Mouse (Mus musculus): ENCODE results near the gene Hoxc5. TPM values are rescaled to one million over a fixed set of nuclear protein-coding genes. Genes with fewer than 3 reads are reported as not detected.

Gene Hoxc5
- polyA plus RNA-seq, 1 experiment: not detected

GRCm38 (mm10) chr15:103015009-103015399 is 47.8 kb downstream of the Hoxc5 start:
- Histone ChIP-seq H3K4me3 (ENCODE audit: insufficient read depth, low read depth, low read length) (no peak overlapping the region), H3K4me1 (ENCODE audit: control insufficient read depth, insufficient read depth, low read length) (peaks cover 5% of the 10 kb centered on the region; the same call in 1 of the 2 replicates), H3K27ac (ENCODE audit: insufficient read depth, low read depth, low read length) (no peak overlapping the region)
- 5% methylated on average over 28 of the region's 28 CpGs for whole genome bisulfite sequencing
- TF ChIP-seq CTCF (IDR thresholded peaks at IDR 0.05; ENCODE audit: insufficient read depth, low read depth, low read length) (no peak), POLR2A (IDR thresholded peaks at IDR 0.05; ENCODE audit: insufficient read depth, low read depth, low read length) (no peak)

DNA sequence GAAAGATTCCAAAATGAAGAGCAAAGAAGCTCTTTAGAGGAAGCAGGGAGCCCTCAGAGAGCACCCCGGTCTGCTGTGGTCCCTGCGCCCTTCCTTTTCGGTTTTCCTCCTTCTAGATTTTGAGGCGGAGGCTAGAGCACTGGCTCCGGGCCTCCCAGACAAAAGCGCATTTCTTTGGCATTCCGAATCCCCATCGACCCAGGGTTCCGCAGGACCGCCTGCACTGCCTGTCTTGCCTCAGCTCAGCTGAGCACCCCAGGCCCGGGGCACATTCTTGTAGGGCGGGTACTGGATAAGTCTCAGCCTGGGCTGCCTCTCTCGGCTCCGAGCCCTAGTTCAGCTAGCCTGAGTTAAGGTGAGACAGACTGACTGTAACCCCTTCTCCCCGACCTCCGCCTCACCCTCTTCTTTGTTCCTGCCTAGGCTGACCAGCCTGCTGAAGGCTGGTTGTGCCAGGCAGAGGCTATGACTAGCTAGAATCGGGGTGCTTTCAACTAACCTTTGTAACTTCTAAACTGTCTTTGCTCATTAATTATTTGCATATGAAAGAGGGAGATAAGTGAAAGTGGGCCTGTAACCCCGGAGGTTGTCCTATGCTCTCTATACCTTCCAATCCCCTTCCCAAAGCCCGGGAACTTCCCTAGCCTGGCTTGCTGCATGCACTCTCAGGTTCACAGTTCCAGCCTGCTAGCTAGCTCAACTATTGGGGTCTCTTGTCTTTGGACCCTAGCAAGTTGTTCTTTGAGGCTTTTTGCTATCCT is 48.3 kb downstream of the Hoxc5 start:
- H3K4me1 ChIP-seq (ENCODE audit: control insufficient read depth, insufficient read depth, low read length): peaks cover 5% of the 10 kb centered on the region; the same call in 1 of the 2 replicates
- TF ChIP-seq POLR2A (IDR thresholded peaks at IDR 0.05; ENCODE audit: insufficient read depth, low read depth, low read length) (no peak), CTCF (IDR thresholded peaks at IDR 0.05; ENCODE audit: insufficient read depth, low read depth, low read length) (no peak)
- no peak overlapping the region for H3K27ac ChIP-seq (ENCODE audit: insufficient read depth, low read depth, low read length)
- no peak overlapping the region for H3K4me3 ChIP-seq (ENCODE audit: insufficient read depth, low read depth, low read length)
- WGBS: 14% methylated on average over 19 of the region's 19 CpGs

- no peak within 1 kb of the TSS for H3K27ac ChIP-seq (ENCODE audit: insufficient read depth, low read depth, low read length)
Observed at GRCm38 (mm10) chr15:103018636-103019035, 51.4 kb downstream of the Hoxc5 start, which contains the start of gene Hoxc4. Gene Hoxc4, plus strand, starts transcription at chr15:103018934.

GRCm38 (mm10) chr15:103020899-103021418 is 53.7 kb downstream of the Hoxc5 start:
- H3K4me1 ChIP-seq (ENCODE audit: control insufficient read depth, insufficient read depth, low read length): no peaks in the 10 kb centered on the region
- TF ChIP-seq CTCF (IDR thresholded peaks at IDR 0.05; ENCODE audit: insufficient read depth, low read depth, low read length) (no peak), POLR2A (IDR thresholded peaks at IDR 0.05; ENCODE audit: insufficient read depth, low read depth, low read length) (no peak)
- H3K4me3 ChIP-seq (ENCODE audit: insufficient read depth, low read depth, low read length): no peak overlapping the region
- WGBS: 3% methylated on average over 8 of the region's 8 CpGs
- no peak overlapping the region for H3K27ac ChIP-seq (ENCODE audit: insufficient read depth, low read depth, low read length)

More at GRCm38 (mm10) chr15:103018636-103019035, 51.4 kb downstream of the Hoxc5 start, which contains the start of gene Hoxc4:
- Histone ChIP-seq H3K4me3 (ENCODE audit: insufficient read depth, low read depth, low read length) (no peak within 1 kb of the TSS), H3K4me1 (ENCODE audit: control insufficient read depth, insufficient read depth, low read length) (peaks cover 5% of the 10 kb centered on the region; the same call in 1 of the 2 replicates)
- TF ChIP-seq CTCF (IDR thresholded peaks at IDR 0.05; ENCODE audit: insufficient read depth, low read depth, low read length): no peak
- TF ChIP-seq POLR2A (IDR thresholded peaks at IDR 0.05; ENCODE audit: insufficient read depth, low read depth, low read length): no peak
- WGBS: 31% methylated on average over 9 of the region's 9 CpGs

DNA sequence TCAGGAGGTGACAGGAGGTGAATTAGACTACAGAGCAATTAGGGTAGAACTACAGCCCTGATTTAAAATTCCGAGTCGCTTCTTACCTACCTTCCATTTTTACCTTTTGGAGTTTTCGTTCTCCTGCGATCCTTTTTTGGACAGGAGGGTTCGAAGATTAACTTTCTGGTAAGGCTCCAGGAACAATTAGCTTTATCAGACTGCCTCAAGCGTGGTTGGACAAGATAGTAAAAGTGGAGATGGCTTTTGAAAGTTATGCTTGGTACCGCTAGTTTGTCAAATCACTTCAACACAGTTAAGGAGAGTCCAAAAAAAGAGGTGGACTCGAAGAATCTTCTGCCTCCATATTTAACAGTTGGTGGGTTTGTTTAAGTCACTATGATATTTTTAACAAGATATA is 54.3 kb downstream of the Hoxc5 start:
- TF ChIP-seq POLR2A (IDR thresholded peaks at IDR 0.05; ENCODE audit: insufficient read depth, low read depth, low read length) (no peak), CTCF (IDR thresholded peaks at IDR 0.05; ENCODE audit: insufficient read depth, low read depth, low read length) (no peak)
- H3K4me1 ChIP-seq (ENCODE audit: control insufficient read depth, insufficient read depth, low read length): no peaks in the 10 kb centered on the region
- H3K4me3 ChIP-seq (ENCODE audit: insufficient read depth, low read depth, low read length): no peak overlapping the region
- 8% methylated on average over 8 of the region's 8 CpGs for WGBS
- H3K27ac ChIP-seq (ENCODE audit: insufficient read depth, low read depth, low read length): no peak overlapping the region

GRCm38 (mm10) chr15:103024131-103024530 is 56.9 kb downstream of the Hoxc5 start:
- WGBS: 2% methylated on average over 2 of the region's 2 CpGs
- no peak for TF ChIP-seq CTCF (IDR thresholded peaks at IDR 0.05; ENCODE audit: insufficient read depth, low read depth, low read length)
- no peak for TF ChIP-seq POLR2A (IDR thresholded peaks at IDR 0.05; ENCODE audit: insufficient read depth, low read depth, low read length)

GRCm38 (mm10) chr15:103027266-103028235 is 60.3 kb downstream of the Hoxc5 start:
- no peak for TF ChIP-seq POLR2A (IDR thresholded peaks at IDR 0.05; ENCODE audit: insufficient read depth, low read depth, low read length)
- TF ChIP-seq CTCF (IDR thresholded peaks at IDR 0.05; ENCODE audit: insufficient read depth, low read depth, low read length): no peak
- Histone ChIP-seq H3K27ac (ENCODE audit: insufficient read depth, low read depth, low read length) (no peak overlapping the region), H3K4me3 (ENCODE audit: insufficient read depth, low read depth, low read length) (no peak overlapping the region), H3K4me1 (ENCODE audit: control insufficient read depth, insufficient read depth, low read length) (no peaks in the 10 kb centered on the region)
- 2% methylated on average over 43 of the region's 43 CpGs for WGBS

More at GRCm38 (mm10) chr15:103024131-103024530, 56.9 kb downstream of the Hoxc5 start:
- Histone ChIP-seq H3K4me1 (ENCODE audit: control insufficient read depth, insufficient read depth, low read length) (no peaks in the 10 kb centered on the region), H3K27ac (ENCODE audit: insufficient read depth, low read depth, low read length) (no peak overlapping the region), H3K4me3 (ENCODE audit: insufficient read depth, low read depth, low read length) (no peak overlapping the region)

- Histone ChIP-seq H3K27ac (ENCODE audit: insufficient read depth, low read depth, low read length) (no peak overlapping the region), H3K4me3 (ENCODE audit: insufficient read depth, low read depth, low read length) (no peak overlapping the region), H3K4me1 (ENCODE audit: control insufficient read depth, insufficient read depth, low read length) (no peaks in the 10 kb centered on the region)
- 10% methylated on average over 9 of the region's 9 CpGs for WGBS
- TF ChIP-seq POLR2A (IDR thresholded peaks at IDR 0.05; ENCODE audit: insufficient read depth, low read depth, low read length) (no peak), CTCF (IDR thresholded peaks at IDR 0.05; ENCODE audit: insufficient read depth, low read depth, low read length) (no peak)
Observed at GRCm38 (mm10) chr15:103028916-103029512, 61.8 kb downstream of the Hoxc5 start.
